Mouse (Mus musculus) forelimb bud, embryonic 11.5 days (tissue): ENCODE results near the gene Rgp1.
A peak's percentile ranks its signal among the peaks of the same experiment; 100 is the strongest.

Experiments used
- DNase-seq: peaks from one replicate; pipeline ENCODE4 v3.0.0-alpha.2; 2012; ENCODE audit warnings: low read depth, low spot score

The Rgp1 gene

GRCm38 (mm10) chr4:43561997-43562768 lies 16.3 kb upstream of the Rgp1 start, which contains the start of the genes Creb3 and Tln1:
TSS of gene Creb3 (plus strand) at chr4:43562332.
TSS of gene Tln1 (minus strand) at chr4:43562691.
- peak; percentile 94 for DNase-seq

- DNase-seq: peak; percentile 23
Measured at GRCm38 (mm10) chr4:43562769-43563600, 15.5 kb upstream of the Rgp1 start.

- DNase-seq: no peak
Measured at GRCm38 (mm10) chr4:43563601-43563875, 15.0 kb upstream of the Rgp1 start.

- DNase-seq: no peak
Measured at GRCm38 (mm10) chr4:43564231-43564630, 14.3 kb upstream of the Rgp1 start.

GRCm38 (mm10) chr4:43567140-43567539 lies 11.4 kb upstream of the Rgp1 start:
- no peak for DNase-seq

- no peak for DNase-seq
Measured at GRCm38 (mm10) chr4:43571395-43572045, 7.0 kb upstream of the Rgp1 start.

- DNase-seq: no peak
Measured at GRCm38 (mm10) chr4:43573561-43573960, 5.0 kb upstream of the Rgp1 start.

GRCm38 (mm10) chr4:43575356-43575755 lies 3.2 kb upstream of the Rgp1 start:
- DNase-seq: no peak

GRCm38 (mm10) chr4:43577237-43577881 lies 1.2 kb upstream of the Rgp1 start:
- DNase-seq: no peak

GRCm38 (mm10) chr4:43579256-43579655 lies 741 bp downstream of the Rgp1 start:
- DNase-seq: no peak

GRCm38 (mm10) chr4:43579731-43580130 lies 1.2 kb downstream of the Rgp1 start:
- DNase-seq: no peak

GRCm38 (mm10) chr4:43580721-43581120 lies 2.2 kb downstream of the Rgp1 start:
- DNase-seq: no peak

- DNase-seq: no peak
Measured at GRCm38 (mm10) chr4:43581381-43581780, 2.9 kb downstream of the Rgp1 start.

- DNase-seq: no peak
Measured at GRCm38 (mm10) chr4:43582241-43582640, 3.7 kb downstream of the Rgp1 start.

GRCm38 (mm10) chr4:43583421-43583820 lies 4.9 kb downstream of the Rgp1 start:
- DNase-seq: no peak

GRCm38 (mm10) chr4:43584444-43585416 lies 6.2 kb downstream of the Rgp1 start, which contains the start of gene Msmp:
TSS of gene Msmp (minus strand) at chr4:43584494.
- no peak for DNase-seq

GRCm38 (mm10) chr4:43585682-43586081 lies 7.2 kb downstream of the Rgp1 start:
- DNase-seq: no peak

- DNase-seq: no peak
Measured at GRCm38 (mm10) chr4:43586411-43586810, 7.9 kb downstream of the Rgp1 start.

- peak; percentile 16 for DNase-seq
Measured at GRCm38 (mm10) chr4:43587681-43588080, 9.2 kb downstream of the Rgp1 start.

- no peak for DNase-seq
Measured at GRCm38 (mm10) chr4:43591543-43591942, 13.0 kb downstream of the Rgp1 start.

GRCm38 (mm10) chr4:43591961-43592360 lies 13.4 kb downstream of the Rgp1 start:
- DNase-seq: no peak
